Mouse (Mus musculus): Measurements from ENCODE around the gene Cwc22. TPM values are rescaled to one million over a fixed set of nuclear protein-coding genes. Genes with fewer than 3 reads are reported as not detected.

The Cwc22 gene
- polyA plus RNA-seq, 1 experiment from 2014 or later = 17.8 TPM

DNA sequence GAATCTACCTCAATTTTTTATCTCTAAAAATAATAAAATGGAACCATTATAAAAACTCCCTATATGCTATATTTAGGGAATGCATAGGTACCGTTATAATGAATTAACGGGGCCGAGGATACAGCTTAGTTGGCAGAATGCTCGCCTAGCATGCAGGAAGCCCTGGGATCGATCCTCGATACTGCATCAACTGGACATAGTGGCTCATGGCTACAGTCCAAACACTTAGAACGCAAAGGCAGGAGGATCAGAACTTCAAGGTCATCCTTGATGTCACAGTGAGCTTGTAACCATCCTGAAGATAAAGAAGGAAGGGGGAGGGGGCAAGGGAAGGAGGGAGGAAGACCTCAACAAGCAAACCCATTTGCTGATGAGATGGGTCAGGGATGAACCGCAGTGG, 23.0 kb downstream of the Cwc22 start:
- Histone ChIP-seq H3K27me3 (replicated peaks) (no peaks in the 10 kb centered on the region), H3K4me3 (replicated peaks) (no peak overlapping the region), H3K27ac (replicated peaks) (no peak overlapping the region), H3K9ac (replicated peaks) (no peak overlapping the region), H3K4me2 (no peak overlapping the region), H3K9me3 (replicated peaks) (no peaks in the 10 kb centered on the region), H3K4me1 (no peaks in the 10 kb centered on the region), H3K36me3 (peaks cover 32% of the 10 kb centered on the region)
- 96% methylated on average over 8 of the region's 8 CpGs for WGBS
- ATAC-seq (ENCODE audit: low FRiP score) = no peak

DNA sequence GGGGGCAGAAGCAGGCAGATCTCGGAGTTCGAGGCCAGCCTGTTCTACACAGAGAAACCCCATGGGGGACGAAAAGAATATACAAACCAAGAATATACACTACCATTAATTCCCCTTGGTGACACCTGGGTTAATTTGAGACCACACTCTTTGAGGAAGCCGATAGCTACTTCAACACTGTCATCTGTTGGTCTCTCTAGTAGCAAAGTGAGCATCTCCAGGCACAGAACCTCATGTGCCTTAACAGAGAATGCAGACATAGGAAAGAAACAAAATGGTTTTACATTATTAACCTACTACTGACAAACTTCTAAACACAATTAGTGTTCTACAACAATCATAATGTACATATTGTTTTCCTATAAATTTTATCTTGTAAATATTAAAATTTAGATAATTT, 24.9 kb downstream of the Cwc22 start:
- no peak overlapping the region for H3K9ac ChIP-seq (replicated peaks)
- H3K27ac ChIP-seq (replicated peaks) = no peak overlapping the region
- 95% methylated on average over 4 of the region's 4 CpGs for WGBS
- H3K36me3 ChIP-seq = peaks cover 39% of the 10 kb centered on the region
- ATAC-seq (ENCODE audit: low FRiP score) = no peak
- H3K9me3 ChIP-seq (replicated peaks) = no peaks in the 10 kb centered on the region
- no peaks in the 10 kb centered on the region for H3K4me1 ChIP-seq
- no peaks in the 10 kb centered on the region for H3K27me3 ChIP-seq (replicated peaks)
- no peak overlapping the region for H3K4me3 ChIP-seq (replicated peaks)
- H3K4me2 ChIP-seq = no peak overlapping the region

DNA sequence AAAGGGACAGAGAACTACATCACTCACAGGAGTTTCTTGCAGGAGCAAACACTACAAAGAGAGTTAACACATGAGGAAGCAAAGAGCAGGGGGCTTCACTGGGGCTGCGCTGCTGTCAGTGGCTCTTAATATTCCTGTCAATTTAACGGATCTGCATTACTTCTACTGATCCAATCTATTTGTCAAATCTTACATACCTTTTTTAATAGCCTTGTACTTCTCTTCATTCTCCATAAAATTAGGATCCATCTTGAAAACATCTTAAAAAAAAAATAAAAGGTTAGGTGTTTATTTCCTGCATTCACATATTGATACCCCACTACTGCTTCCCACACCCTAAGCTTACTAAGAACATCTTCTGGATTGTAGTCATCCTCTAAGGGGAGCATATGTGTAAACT, 25.6 kb downstream of the Cwc22 start:
- Histone ChIP-seq H3K9ac (replicated peaks) (no peak overlapping the region), H3K36me3 (peaks cover 36% of the 10 kb centered on the region), H3K4me1 (no peaks in the 10 kb centered on the region), H3K4me3 (replicated peaks) (no peak overlapping the region), H3K27ac (replicated peaks) (no peak overlapping the region), H3K9me3 (replicated peaks) (no peaks in the 10 kb centered on the region), H3K4me2 (no peak overlapping the region), H3K27me3 (replicated peaks) (no peaks in the 10 kb centered on the region)
- no peak for ATAC-seq (ENCODE audit: low FRiP score)
- 93% methylated on average over 2 of the region's 2 CpGs for WGBS

DNA sequence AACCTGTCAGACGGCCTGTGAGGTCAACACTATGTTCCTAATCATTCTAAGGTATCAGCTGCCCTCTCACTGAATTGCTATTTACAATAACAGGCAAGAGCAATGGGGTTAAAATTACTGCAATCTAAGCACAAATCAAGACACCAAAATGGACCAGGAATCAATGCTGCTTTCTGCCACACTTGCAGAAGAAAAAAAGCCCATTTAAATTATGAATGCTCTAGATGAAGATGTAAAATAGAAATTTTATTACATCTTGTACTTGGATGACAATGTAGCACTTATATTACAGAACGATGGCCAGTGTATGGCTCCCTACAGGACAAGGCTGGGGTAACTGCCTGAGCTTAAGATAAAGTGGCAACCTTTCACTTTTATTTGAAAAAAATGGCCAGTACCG, 27.7 kb downstream of the Cwc22 start:
- 85% methylated on average over 3 of the region's 3 CpGs for WGBS
- Histone ChIP-seq H3K27me3 (replicated peaks) (no peaks in the 10 kb centered on the region), H3K27ac (replicated peaks) (no peak overlapping the region)

DNA sequence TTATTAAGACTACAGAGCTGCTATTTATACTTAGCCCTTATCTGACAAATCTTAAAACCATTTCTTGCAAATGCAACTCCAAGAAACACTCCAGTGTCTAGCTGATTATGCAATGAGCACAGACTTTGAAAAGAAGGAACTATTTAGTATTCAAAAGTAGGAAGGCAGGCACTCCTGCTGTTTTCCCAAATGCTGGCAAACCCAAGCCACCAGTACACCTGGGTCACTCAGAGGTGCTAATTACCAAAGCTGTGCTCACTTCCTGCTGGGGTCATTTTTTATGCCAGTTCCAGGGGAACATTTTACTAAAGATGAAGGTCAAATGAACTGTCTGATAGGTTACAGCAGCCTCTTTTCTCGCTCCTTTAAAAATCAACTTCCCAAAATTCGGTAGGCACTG, 28.2 kb downstream of the Cwc22 start:
- Histone ChIP-seq H3K36me3 (peaks cover 39% of the 10 kb centered on the region), H3K4me2 (no peak overlapping the region), H3K4me3 (replicated peaks) (no peak overlapping the region), H3K27me3 (replicated peaks) (no peaks in the 10 kb centered on the region), H3K27ac (replicated peaks) (no peak overlapping the region), H3K4me1 (no peaks in the 10 kb centered on the region), H3K9me3 (replicated peaks) (no peaks in the 10 kb centered on the region), H3K9ac (replicated peaks) (no peak overlapping the region)
- ATAC-seq (ENCODE audit: low FRiP score) = no peak
- WGBS = 94% methylated on average over 2 of the region's 2 CpGs

More for the DNA sequence above, 27.7 kb downstream of the Cwc22 start:
- no peaks in the 10 kb centered on the region for H3K9me3 ChIP-seq (replicated peaks)
- H3K4me2 ChIP-seq = no peak overlapping the region
- peaks cover 43% of the 10 kb centered on the region for H3K36me3 ChIP-seq
- no peak overlapping the region for H3K9ac ChIP-seq (replicated peaks)
- no peak overlapping the region for H3K4me3 ChIP-seq (replicated peaks)
- no peaks in the 10 kb centered on the region for H3K4me1 ChIP-seq
- ATAC-seq (ENCODE audit: low FRiP score) = no peak

DNA sequence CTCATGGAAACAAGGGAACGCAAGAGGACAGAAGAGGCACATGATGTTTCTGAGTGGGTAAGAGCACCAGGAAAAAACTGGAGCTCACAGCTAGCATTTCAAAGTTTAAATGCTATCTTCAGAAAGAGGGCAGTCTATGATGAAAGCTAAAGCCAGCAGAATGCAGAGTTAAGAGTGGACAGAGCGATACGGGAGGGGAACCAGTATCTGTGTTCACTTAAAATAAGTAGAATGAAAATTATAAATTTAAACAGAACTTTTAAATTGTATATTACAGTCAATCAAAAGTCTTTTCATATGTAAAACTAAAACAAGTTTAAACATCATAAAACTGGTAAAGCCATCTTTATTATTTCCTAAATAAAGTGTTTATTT, 28.8 kb downstream of the Cwc22 start:
- Histone ChIP-seq H3K36me3 (peaks cover 43% of the 10 kb centered on the region), H3K4me3 (replicated peaks) (no peak overlapping the region), H3K27me3 (replicated peaks) (no peaks in the 10 kb centered on the region), H3K9me3 (replicated peaks) (no peaks in the 10 kb centered on the region), H3K4me1 (no peaks in the 10 kb centered on the region), H3K27ac (replicated peaks) (no peak overlapping the region), H3K4me2 (no peak overlapping the region), H3K9ac (replicated peaks) (no peak overlapping the region)
- no peak for ATAC-seq (ENCODE audit: low FRiP score)
- 97% methylated on average over 3 of the region's 3 CpGs for WGBS

DNA sequence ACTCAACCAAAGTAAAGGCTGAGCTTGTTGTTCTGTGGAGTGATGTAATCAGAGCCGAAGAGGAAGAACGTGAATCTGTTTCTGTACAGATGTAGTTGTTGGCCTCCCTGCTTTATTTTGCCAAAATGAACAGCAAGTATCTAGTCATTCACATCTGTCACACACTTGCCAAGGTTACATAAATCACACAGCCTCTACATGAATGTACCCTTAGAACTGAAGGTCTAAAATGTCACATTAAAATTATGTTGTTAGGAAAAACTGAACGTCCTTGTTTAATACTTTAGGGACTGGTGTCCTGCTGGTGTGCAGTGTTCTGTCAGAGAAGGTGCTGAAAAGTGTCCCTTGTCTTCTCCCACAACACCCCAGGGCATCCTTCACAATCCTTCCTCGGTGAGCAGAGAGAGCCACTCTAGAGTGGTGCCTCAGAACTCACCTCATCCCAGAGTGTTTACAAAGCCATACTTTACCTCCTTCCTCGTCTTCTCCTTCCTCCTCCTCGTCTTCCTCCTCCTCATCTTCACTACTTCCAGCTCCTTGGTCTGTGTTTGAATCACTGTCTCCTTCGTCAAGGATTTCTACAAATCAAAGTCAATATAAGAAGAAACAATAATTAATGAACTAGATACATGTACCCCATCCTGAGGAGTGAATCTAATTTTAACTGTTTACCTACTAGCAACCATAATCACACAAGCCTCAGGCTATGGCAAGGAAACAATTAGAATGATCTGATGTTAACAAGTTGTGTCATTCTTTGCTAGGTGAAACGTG, 29.4 kb downstream of the Cwc22 start:
- no peak overlapping the region for H3K9ac ChIP-seq (replicated peaks)
- WGBS = 86% methylated on average over 8 of the region's 8 CpGs
- no peak for ATAC-seq (ENCODE audit: low FRiP score)
- H3K9me3 ChIP-seq (replicated peaks) = no peaks in the 10 kb centered on the region
- no peaks in the 10 kb centered on the region for H3K4me1 ChIP-seq
- H3K27ac ChIP-seq (replicated peaks) = no peak overlapping the region
- no peak overlapping the region for H3K4me2 ChIP-seq
- peaks cover 43% of the 10 kb centered on the region for H3K36me3 ChIP-seq
- no peaks in the 10 kb centered on the region for H3K27me3 ChIP-seq (replicated peaks)
- H3K4me3 ChIP-seq (replicated peaks) = no peak overlapping the region

DNA sequence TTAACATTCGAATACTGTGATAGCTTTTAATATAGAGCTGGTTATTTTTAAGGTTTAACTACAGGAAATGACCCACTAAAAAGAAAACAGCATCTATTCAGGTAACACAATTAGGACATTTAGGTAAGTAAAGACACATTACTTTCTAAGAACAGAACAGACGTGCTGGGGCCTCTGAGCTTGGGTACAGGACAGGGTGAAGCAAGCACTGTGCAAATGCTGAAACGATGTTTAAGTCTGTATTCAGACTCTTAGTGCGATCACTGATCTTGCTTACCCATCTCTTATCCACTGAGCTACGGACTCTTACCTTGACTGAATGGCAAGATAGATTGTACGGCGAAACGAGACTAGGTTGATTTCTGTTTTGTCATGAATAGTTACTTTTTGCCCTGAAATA, 31.0 kb downstream of the Cwc22 start:
- no peaks in the 10 kb centered on the region for H3K9me3 ChIP-seq (replicated peaks)
- 94% methylated on average over 8 of the region's 8 CpGs for WGBS
- H3K4me2 ChIP-seq = no peak overlapping the region
- H3K4me1 ChIP-seq = no peaks in the 10 kb centered on the region
- no peak overlapping the region for H3K4me3 ChIP-seq (replicated peaks)
- no peak for ATAC-seq (ENCODE audit: low FRiP score)
- H3K27ac ChIP-seq (replicated peaks) = no peak overlapping the region
- H3K9ac ChIP-seq (replicated peaks) = no peak overlapping the region
- peaks cover 41% of the 10 kb centered on the region for H3K36me3 ChIP-seq
- no peaks in the 10 kb centered on the region for H3K27me3 ChIP-seq (replicated peaks)

DNA sequence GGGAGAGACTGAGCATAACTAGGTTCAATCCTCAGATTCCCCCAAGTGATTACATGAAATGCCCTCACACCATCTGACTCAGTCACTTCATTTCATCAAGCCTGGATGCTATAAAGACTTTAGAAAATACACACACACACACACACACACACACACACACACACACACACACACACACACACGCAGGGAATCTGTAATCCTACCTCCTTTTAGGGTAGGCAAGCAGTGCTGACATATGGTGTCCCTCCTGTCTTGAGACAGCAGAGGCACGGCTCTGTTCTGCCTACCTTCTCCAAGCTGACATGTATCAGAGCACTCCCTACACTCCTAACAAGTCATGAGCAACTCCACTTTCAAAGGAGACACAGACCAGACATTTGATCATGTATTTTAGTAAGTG, 32.5 kb downstream of the Cwc22 start:
- 94% methylated on average over 2 of the region's 2 CpGs for WGBS
- H3K27ac ChIP-seq (replicated peaks) = no peak overlapping the region
- H3K36me3 ChIP-seq = peaks cover 34% of the 10 kb centered on the region
- no peaks in the 10 kb centered on the region for H3K27me3 ChIP-seq (replicated peaks)
- H3K9ac ChIP-seq (replicated peaks) = no peak overlapping the region
- H3K4me2 ChIP-seq = no peak overlapping the region
- no peak for ATAC-seq (ENCODE audit: low FRiP score)
- H3K4me3 ChIP-seq (replicated peaks) = no peak overlapping the region
- H3K9me3 ChIP-seq (replicated peaks) = no peaks in the 10 kb centered on the region
- no peaks in the 10 kb centered on the region for H3K4me1 ChIP-seq

DNA sequence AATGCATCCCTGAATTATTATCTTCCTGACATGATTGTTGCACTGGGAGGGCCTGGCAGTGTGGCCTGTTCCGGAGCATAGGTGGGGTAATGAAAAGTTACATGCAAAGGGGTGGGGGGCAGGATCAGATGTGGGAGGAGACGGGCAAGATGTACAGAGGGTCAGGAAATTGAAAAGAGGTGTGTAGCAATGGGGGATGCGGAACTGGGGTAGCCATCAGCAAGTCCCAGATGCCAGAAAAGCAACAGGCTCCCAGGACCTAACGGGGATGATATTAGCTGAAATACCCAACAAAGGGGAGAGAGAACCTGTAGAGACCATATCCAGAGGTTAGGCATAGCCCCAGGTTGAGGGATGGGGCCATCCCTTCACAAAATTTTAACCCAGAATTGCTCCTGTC, 34.0 kb downstream of the Cwc22 start:
- Histone ChIP-seq H3K27ac (replicated peaks) (no peak overlapping the region), H3K9ac (replicated peaks) (no peak overlapping the region), H3K9me3 (replicated peaks) (no peaks in the 10 kb centered on the region), H3K4me3 (replicated peaks) (no peak overlapping the region), H3K27me3 (replicated peaks) (no peaks in the 10 kb centered on the region), H3K4me1 (no peaks in the 10 kb centered on the region), H3K4me2 (no peak overlapping the region), H3K36me3 (peaks cover 33% of the 10 kb centered on the region)
- no peak for ATAC-seq (ENCODE audit: low FRiP score)
- WGBS = 91% methylated on average over 4 of the region's 4 CpGs

DNA sequence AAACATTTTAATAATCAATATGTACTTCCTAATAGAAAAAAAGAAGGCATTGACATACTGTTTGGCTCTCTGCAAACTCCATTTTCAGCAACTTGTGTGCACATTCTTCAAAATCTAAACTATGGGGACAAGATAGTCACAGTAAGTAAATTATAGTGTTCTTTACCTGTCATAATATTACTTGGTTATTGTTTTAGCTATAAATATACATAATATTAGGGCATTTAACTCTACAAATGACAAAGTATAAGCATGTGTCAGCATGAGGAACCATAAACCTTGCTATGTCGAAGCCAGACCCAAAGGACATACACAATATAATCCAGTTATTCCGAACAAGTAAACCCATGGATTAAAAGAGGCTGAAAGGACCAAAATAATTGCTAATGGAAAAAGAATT, 34.7 kb downstream of the Cwc22 start:
- no peak overlapping the region for H3K4me3 ChIP-seq (replicated peaks)
- no peaks in the 10 kb centered on the region for H3K9me3 ChIP-seq (replicated peaks)
- 95% methylated on average over 2 of the region's 2 CpGs for WGBS
- no peak overlapping the region for H3K27ac ChIP-seq (replicated peaks)
- ATAC-seq (ENCODE audit: low FRiP score) = no peak
- no peak overlapping the region for H3K4me2 ChIP-seq
- no peaks in the 10 kb centered on the region for H3K27me3 ChIP-seq (replicated peaks)
- H3K36me3 ChIP-seq = peaks cover 31% of the 10 kb centered on the region
- H3K9ac ChIP-seq (replicated peaks) = no peak overlapping the region
- H3K4me1 ChIP-seq = no peaks in the 10 kb centered on the region

DNA sequence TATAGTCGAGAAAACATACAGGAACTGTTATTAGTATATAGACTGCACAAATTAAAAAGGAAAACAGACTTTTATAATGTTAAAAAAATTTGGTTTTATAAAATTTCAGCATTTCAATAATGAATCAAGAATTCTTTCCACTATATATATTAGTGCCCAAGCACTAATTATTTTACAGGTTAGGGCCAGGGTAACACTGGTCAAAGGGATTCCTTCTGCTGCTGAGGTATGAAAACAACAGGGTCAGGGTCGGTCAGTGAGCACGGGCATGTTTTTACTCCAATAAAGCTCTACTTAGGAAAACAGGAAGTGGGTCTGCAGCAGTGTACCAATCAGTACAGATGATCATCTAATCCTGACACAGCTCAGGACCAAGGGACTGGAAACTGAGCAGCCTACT, 36.0 kb downstream of the Cwc22 start:
- H3K9ac ChIP-seq (replicated peaks) = no peak overlapping the region
- no peaks in the 10 kb centered on the region for H3K9me3 ChIP-seq (replicated peaks)
- no peaks in the 10 kb centered on the region for H3K4me1 ChIP-seq
- H3K36me3 ChIP-seq = peaks cover 35% of the 10 kb centered on the region
- no peak overlapping the region for H3K4me2 ChIP-seq
- no peak for ATAC-seq (ENCODE audit: low FRiP score)
- no peaks in the 10 kb centered on the region for H3K27me3 ChIP-seq (replicated peaks)
- H3K4me3 ChIP-seq (replicated peaks) = no peak overlapping the region
- H3K27ac ChIP-seq (replicated peaks) = no peak overlapping the region
- WGBS = 87% methylated on average over 3 of the region's 3 CpGs
